Mouse (Mus musculus) intestine, embryonic 14.5 days (tissue): ENCODE data around the gene Zmym6. TPM values are rescaled to one million over a fixed set of nuclear protein-coding genes. Genes with fewer than 3 reads are reported as not detected.
A peak's percentile ranks its signal among the peaks of the same experiment; 100 is the strongest.

Experiments
- ATAC-seq: fragments of 200-750 bp; cut with Nextera tagmentation; replicated peaks from 2 replicates; pipeline ENCODE4 v1.8.0; 2017; ENCODE audit warnings: low read depth, moderate number of reproducible peaks, moderate TSS enrichment, moderate library complexity; ENCODE audit not compliant: low FRiP score, low TSS enrichment
- DNase-seq: peaks from one replicate; pipeline ENCODE4 v3.0.0-alpha.2; 2018; ENCODE audit warnings: low spot score
- H3K27ac ChIP-seq: fragments of 300-500 bp; sonication (generic); 2 replicates; pipeline ENCODE4 v1.5.1; 2014; ENCODE audit warnings: low read depth, mild to moderate bottlenecking, control low read depth
- H3K27me3 ChIP-seq: fragments of 300-500 bp; sonication (generic); replicated peaks from 2 replicates; pipeline ENCODE4 v1.6.1; 2014; ENCODE audit warnings: low read length, control low read depth; ENCODE audit not compliant: control insufficient read depth, insufficient read depth
- H3K36me3 ChIP-seq: fragments of 300-500 bp; sonication (generic); 2 replicates; pipeline ENCODE4 v1.6.1; 2014; ENCODE audit warnings: low read length, control low read depth; ENCODE audit not compliant: control insufficient read depth, insufficient read depth
- H3K4me1 ChIP-seq: fragments of 300-500 bp; sonication (generic); replicated peaks from 2 replicates; pipeline ENCODE4 v1.6.1; 2014; ENCODE audit warnings: low read length, control low read depth, mixed read lengths; ENCODE audit not compliant: control insufficient read depth, insufficient read depth
- H3K4me2 ChIP-seq: fragments of 300-500 bp; sonication (generic); 2 replicates; pipeline ENCODE4 v1.6.1; 2014; ENCODE audit warnings: low read length
- H3K4me3 ChIP-seq: fragments of 300-500 bp; sonication (generic); 2 replicates; pipeline ENCODE4 v1.5.1; 2014; ENCODE audit warnings: low read depth, low read length, control low read depth, mixed read lengths
- H3K9ac ChIP-seq: fragments of 300-500 bp; sonication (generic); 2 replicates; pipeline ENCODE4 v1.6.1; 2014; ENCODE audit warnings: mild to moderate bottlenecking, low read length
- H3K9me3 ChIP-seq: fragments of 300-500 bp; sonication (generic); 2 replicates; pipeline ENCODE4 v1.6.1; 2016; ENCODE audit warnings: low read length, control low read depth; ENCODE audit not compliant: control insufficient read depth
- WGBS: fragments of 180-500 bp; shearing (Covaris S2); extraction: QIAGEN DNeasy Blood & Tissue Kit; methylation state at CpG from one replicate; pipeline ENCODE4 v1.1.7; 2014; 5-methylcytosine and 5-hydroxymethylcytosine counted together
- polyA plus RNA-seq: library from polyadenylated mRNA; unstranded; fragments of >200 nt; fragmentation: Nextera tagmentation; extraction: Ambion mirVana; gene quantifications from 2 replicates; pipeline ENCODE4 v1.2.1, GENCODE M21; 2014

Zmym6 gene
- 20.3 and 25.2 TPM in 2 replicates for polyA plus RNA-seq

GRCm38 (mm10) chr4:127076875-127077548 is at the start of gene Zmym6:
Gene Zmym6, plus strand, starts transcription at chr4:127077383.
- H3K27ac ChIP-seq = peak within 1 kb of the TSS; percentile 85
- peak within 1 kb of the TSS; percentile 69 for H3K9ac ChIP-seq
- no peaks in the 10 kb centered on the region for H3K9me3 ChIP-seq
- peak within 1 kb of the TSS; percentile 65 for H3K4me3 ChIP-seq
- H3K4me1 ChIP-seq = peaks cover 8% of the 10 kb centered on the region
- ATAC-seq (peak; percentile 95), DNase-seq (peak; percentile 99)
- H3K4me2 ChIP-seq = peak within 1 kb of the TSS; percentile 75
- under 1% methylated on average over 46 of the region's 46 CpGs for WGBS
- H3K27me3 ChIP-seq = no peaks in the 10 kb centered on the region
- no peaks in the 10 kb centered on the region for H3K36me3 ChIP-seq

- DNase-seq (no peak), ATAC-seq (no peak)
- Histone ChIP-seq H3K27ac (no peak overlapping the region), H3K4me1 (no peaks in the 10 kb centered on the region), H3K27me3 (no peaks in the 10 kb centered on the region), H3K4me2 (no peak overlapping the region), H3K4me3 (no peak overlapping the region), H3K9me3 (no peaks in the 10 kb centered on the region), H3K9ac (no peak overlapping the region), H3K36me3 (peaks cover 95% of the 10 kb centered on the region)
- 86% methylated on average over 3 of the region's 3 CpGs for WGBS
These were observed 40.0 kb upstream of the Zmym6 start for GRCm38 (mm10) chr4:127037158-127037557.

GRCm38 (mm10) chr4:127037908-127038827 is 39.0 kb upstream of the Zmym6 start:
- Histone ChIP-seq H3K9ac (no peak overlapping the region), H3K36me3 (peaks cover 95% of the 10 kb centered on the region), H3K27me3 (no peaks in the 10 kb centered on the region), H3K4me2 (no peak overlapping the region), H3K4me3 (no peak overlapping the region), H3K9me3 (no peaks in the 10 kb centered on the region), H3K27ac (no peak overlapping the region), H3K4me1 (no peaks in the 10 kb centered on the region)
- 79% methylated on average over 8 of the region's 8 CpGs for WGBS
- ATAC-seq (0 out of 2 replicates have a peak, but pooled peaks have one; percentile 0), DNase-seq (no peak)

- Histone ChIP-seq H3K27me3 (no peaks in the 10 kb centered on the region), H3K4me1 (no peaks in the 10 kb centered on the region), H3K36me3 (peaks cover 87% of the 10 kb centered on the region), H3K4me3 (no peak overlapping the region), H3K4me2 (no peak overlapping the region), H3K9ac (no peak overlapping the region), H3K9me3 (no peaks in the 10 kb centered on the region), H3K27ac (no peak overlapping the region)
- ATAC-seq = 0 out of 2 replicates have a peak, but pooled peaks have one; percentile 11
- WGBS = 88% methylated on average over 3 of the region's 3 CpGs
- no peak for DNase-seq
These were observed 38.3 kb upstream of the Zmym6 start for GRCm38 (mm10) chr4:127038828-127039349.

DNA sequence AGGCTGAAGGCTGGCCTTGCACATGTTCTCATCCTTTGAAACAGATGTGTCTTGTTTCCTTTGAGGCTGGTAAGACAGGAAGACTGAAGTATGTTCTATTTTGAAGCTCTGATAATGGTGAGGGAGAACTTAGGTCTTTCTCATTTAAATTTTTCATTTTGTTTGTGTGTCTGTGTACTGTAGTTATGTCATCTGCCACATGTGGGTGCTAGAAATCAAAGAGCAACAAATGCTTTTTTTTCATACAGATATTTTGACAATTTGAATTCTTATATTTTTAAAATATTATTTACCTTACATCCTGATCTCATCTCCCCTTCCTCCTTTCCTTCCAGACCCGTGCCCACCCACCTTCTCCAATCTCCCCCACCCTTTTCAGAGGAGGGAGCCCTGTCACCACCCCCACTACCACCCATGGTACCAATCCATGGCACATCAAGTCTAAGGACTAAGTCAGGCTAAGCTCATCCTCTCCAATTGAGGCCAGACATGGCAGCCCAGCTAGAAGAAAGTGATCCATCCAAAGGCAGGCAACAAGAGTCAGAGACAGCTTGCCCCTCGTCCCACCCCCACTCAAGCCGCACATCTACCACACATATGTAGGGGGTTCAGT is 37.2 kb upstream of the Zmym6 start:
- Histone ChIP-seq H3K4me2 (no peak overlapping the region), H3K4me3 (no peak overlapping the region), H3K27me3 (no peaks in the 10 kb centered on the region), H3K36me3 (peaks cover 86% of the 10 kb centered on the region), H3K9me3 (no peaks in the 10 kb centered on the region), H3K9ac (no peak overlapping the region), H3K27ac (no peak overlapping the region), H3K4me1 (no peaks in the 10 kb centered on the region)
- 70% methylated on average over 3 of the region's 3 CpGs for WGBS
- no peak for DNase-seq
- ATAC-seq = peak; percentile 25; the same call in 1 of the 2 replicates

DNA sequence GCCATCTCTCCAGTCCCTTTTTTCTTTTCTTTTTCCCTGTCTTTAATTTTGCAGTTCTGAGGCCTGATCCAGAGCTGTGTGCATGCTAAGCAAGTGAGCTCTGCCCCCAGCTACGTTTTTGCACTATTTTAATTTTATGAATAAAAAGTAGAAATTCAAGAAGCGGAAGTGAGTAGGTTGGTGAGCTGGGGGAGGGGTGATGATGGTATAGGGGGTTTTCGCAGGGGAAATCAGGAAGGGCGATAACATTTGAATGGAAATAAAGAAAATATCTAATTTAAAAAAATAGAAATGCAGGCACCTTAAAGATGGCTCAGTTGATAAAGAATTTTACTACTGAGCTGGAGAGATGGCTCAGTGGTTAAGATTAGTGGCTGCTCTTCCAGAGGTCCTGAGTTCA is 33.6 kb upstream of the Zmym6 start:
- peaks cover 84% of the 10 kb centered on the region for H3K36me3 ChIP-seq
- WGBS = 91% methylated on average over 4 of the region's 4 CpGs

GRCm38 (mm10) chr4:127051121-127051520 is 26.1 kb upstream of the Zmym6 start:
- Histone ChIP-seq H3K4me1 (no peaks in the 10 kb centered on the region), H3K27me3 (no peaks in the 10 kb centered on the region), H3K9me3 (no peaks in the 10 kb centered on the region), H3K4me2 (no peak overlapping the region), H3K36me3 (peaks cover 79% of the 10 kb centered on the region), H3K27ac (no peak overlapping the region), H3K9ac (no peak overlapping the region), H3K4me3 (no peak overlapping the region)
- no peak for DNase-seq
- WGBS = 82% methylated on average over 8 of the region's 8 CpGs
- no peak for ATAC-seq

More for the DNA sequence above, 33.6 kb upstream of the Zmym6 start:
- Histone ChIP-seq H3K4me1 (no peaks in the 10 kb centered on the region), H3K9ac (no peak overlapping the region), H3K27me3 (no peaks in the 10 kb centered on the region), H3K4me3 (no peak overlapping the region), H3K9me3 (no peaks in the 10 kb centered on the region), H3K27ac (no peak overlapping the region), H3K4me2 (no peak overlapping the region)
- DNase-seq (no peak), ATAC-seq (no peak)

DNA sequence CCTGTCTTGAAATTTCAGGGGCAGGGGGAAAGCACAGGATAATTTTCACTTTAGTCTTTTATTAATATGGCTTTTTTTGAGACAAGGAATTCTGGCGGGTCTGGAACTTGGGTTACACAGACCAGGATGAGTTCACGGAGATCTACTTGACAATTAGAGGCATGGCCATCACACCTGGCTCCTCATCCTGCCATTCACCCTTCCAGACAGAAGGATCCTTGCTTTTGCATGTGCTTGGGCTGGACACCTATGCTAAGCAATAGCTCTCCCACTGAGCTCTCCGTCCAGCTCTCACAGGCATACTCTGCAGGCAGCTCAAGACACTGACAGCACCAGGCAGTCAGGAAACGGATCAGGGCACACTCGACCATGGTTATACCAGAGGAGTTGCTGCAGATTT is 24.1 kb upstream of the Zmym6 start:
- Histone ChIP-seq H3K36me3 (peaks cover 71% of the 10 kb centered on the region), H3K27ac (no peak overlapping the region), H3K27me3 (no peaks in the 10 kb centered on the region), H3K4me3 (no peak overlapping the region), H3K9ac (no peak overlapping the region), H3K4me2 (no peak overlapping the region), H3K9me3 (no peaks in the 10 kb centered on the region), H3K4me1 (no peaks in the 10 kb centered on the region)
- DNase-seq (no peak), ATAC-seq (no peak)
- 93% methylated on average over 5 of the region's 5 CpGs for WGBS
